Mouse (Mus musculus): Measurements from ENCODE around the gene Nucks1.
A peak's percentile ranks its signal among the peaks of the same experiment; 100 is the strongest.

Nucks1 gene

GRCm38 (mm10) chr1:131968556-131968955 lies 58.2 kb downstream of the Nucks1 start:
- DNase-seq: no peak

- no peak for DNase-seq
Observed at GRCm38 (mm10) chr1:131968983-131969382, 58.6 kb downstream of the Nucks1 start.

GRCm38 (mm10) chr1:131969825-131970224 lies 59.5 kb downstream of the Nucks1 start:
- no peak for DNase-seq

GRCm38 (mm10) chr1:131970322-131970660 lies 60.0 kb downstream of the Nucks1 start:
- DNase-seq: no peak

GRCm38 (mm10) chr1:131970661-131971520 lies 60.6 kb downstream of the Nucks1 start:
- no peak for DNase-seq

- DNase-seq: no peak
Observed at GRCm38 (mm10) chr1:131971771-131972497, 61.6 kb downstream of the Nucks1 start.

GRCm38 (mm10) chr1:131972498-131973334 lies 62.4 kb downstream of the Nucks1 start:
- no peak for DNase-seq

GRCm38 (mm10) chr1:131973991-131974390 lies 63.7 kb downstream of the Nucks1 start:
- no peak for DNase-seq

GRCm38 (mm10) chr1:131976886-131977285 lies 66.6 kb downstream of the Nucks1 start:
- no peak for DNase-seq

GRCm38 (mm10) chr1:131980471-131980870 lies 70.1 kb downstream of the Nucks1 start:
- no peak for DNase-seq

GRCm38 (mm10) chr1:131981378-131982013 lies 71.2 kb downstream of the Nucks1 start:
- peak; percentile 78 to 79 for DNase-seq

- DNase-seq: peak; percentile 85
Observed at GRCm38 (mm10) chr1:131982907-131983306, 72.6 kb downstream of the Nucks1 start.

GRCm38 (mm10) chr1:131983806-131984205 lies 73.5 kb downstream of the Nucks1 start:
- no peak for DNase-seq
